Mouse (Mus musculus) brown adipose tissue, adult 24 weeks (tissue): ENCODE measurements around the gene Cog2. TPM values are rescaled to one million over a fixed set of nuclear protein-coding genes. Genes with fewer than 3 reads are reported as not detected.
A peak's percentile ranks its signal among the peaks of the same experiment; 100 is the strongest.

Source experiments
- H3K27ac ChIP-seq: fragments of 200-500 bp; replicated peaks from 2 replicates; pipeline ENCODE4 v1.5.1; 2012; ENCODE audit warnings: low read depth, mild to moderate bottlenecking, low read length
- H3K4me1 ChIP-seq: fragments of 200-500 bp; 2 replicates; pipeline ENCODE4 v1.6.1; 2012; ENCODE audit warnings: low read length, mixed read lengths; ENCODE audit not compliant: control insufficient read depth, insufficient read depth, insufficient read length
- H3K4me3 ChIP-seq: fragments of 200-500 bp; 2 replicates; pipeline ENCODE4 v1.5.1; 2012; ENCODE audit warnings: low read depth, mild to moderate bottlenecking, low read length, moderate library complexity; ENCODE audit not compliant: insufficient read depth
- polyA plus RNA-seq: library from polyadenylated mRNA; stranded (reverse); fragments of >200 nt; gene quantifications from 2 replicates; pipeline ENCODE4 v1.2.4, GENCODE M21; 2012; ENCODE audit not compliant: missing spikeins, insufficient read depth, insufficient read length

The Cog2 gene
- polyA plus RNA-seq, 1 experiment: 17.2 TPM

- Histone ChIP-seq H3K4me1 (no peaks in the 10 kb centered on the region), H3K4me3 (no peak overlapping the region), H3K27ac (no peak overlapping the region)
Observed at GRCm38 (mm10) chr8:124499236-124499937, 21.2 kb upstream of the Cog2 start.

GRCm38 (mm10) chr8:124499938-124500239, 20.7 kb upstream of the Cog2 start:
- no peak overlapping the region for H3K27ac ChIP-seq
- no peak overlapping the region for H3K4me3 ChIP-seq
- H3K4me1 ChIP-seq: no peaks in the 10 kb centered on the region

- no peak overlapping the region for H3K4me3 ChIP-seq
- no peaks in the 10 kb centered on the region for H3K4me1 ChIP-seq
- no peak overlapping the region for H3K27ac ChIP-seq
Observed at GRCm38 (mm10) chr8:124505626-124506025, 14.9 kb upstream of the Cog2 start.

- Histone ChIP-seq H3K4me3 (no peak overlapping the region), H3K27ac (no peak overlapping the region), H3K4me1 (no peaks in the 10 kb centered on the region)
Observed at GRCm38 (mm10) chr8:124507572-124508320, 12.8 kb upstream of the Cog2 start.

- no peak overlapping the region for H3K27ac ChIP-seq
- H3K4me1 ChIP-seq: no peaks in the 10 kb centered on the region
- H3K4me3 ChIP-seq: no peak overlapping the region
Observed at GRCm38 (mm10) chr8:124508321-124508695, 12.3 kb upstream of the Cog2 start.

- no peak overlapping the region for H3K27ac ChIP-seq
- no peak overlapping the region for H3K4me3 ChIP-seq
- no peaks in the 10 kb centered on the region for H3K4me1 ChIP-seq
Observed at GRCm38 (mm10) chr8:124509156-124509555, 11.4 kb upstream of the Cog2 start.

- Histone ChIP-seq H3K4me1 (no peaks in the 10 kb centered on the region), H3K27ac (no peak overlapping the region), H3K4me3 (no peak overlapping the region)
Observed at GRCm38 (mm10) chr8:124516039-124516438, 4.5 kb upstream of the Cog2 start.

- no peak overlapping the region for H3K27ac ChIP-seq
- H3K4me1 ChIP-seq: no peaks in the 10 kb centered on the region; the same call in 1 of the 2 replicates
- H3K4me3 ChIP-seq: no peak overlapping the region
Observed at GRCm38 (mm10) chr8:124516525-124516924, 4.0 kb upstream of the Cog2 start.

- H3K4me3 ChIP-seq: no peak overlapping the region
- peaks cover 3% of the 10 kb centered on the region for H3K4me1 ChIP-seq
- H3K27ac ChIP-seq: no peak overlapping the region
Observed at GRCm38 (mm10) chr8:124517142-124517541, 3.4 kb upstream of the Cog2 start.

- peaks cover 12% of the 10 kb centered on the region for H3K4me1 ChIP-seq
- no peak overlapping the region for H3K27ac ChIP-seq
- peak overlapping the region; percentile 87 for H3K4me3 ChIP-seq
Observed at GRCm38 (mm10) chr8:124521946-124522345, 1.4 kb downstream of the Cog2 start.

- no peak overlapping the region for H3K27ac ChIP-seq
- H3K4me1 ChIP-seq: peaks cover 12% of the 10 kb centered on the region
- no peak overlapping the region for H3K4me3 ChIP-seq
Observed at GRCm38 (mm10) chr8:124526261-124526660, 5.7 kb downstream of the Cog2 start.

GRCm38 (mm10) chr8:124530076-124530475, 9.5 kb downstream of the Cog2 start:
- Histone ChIP-seq H3K27ac (no peak overlapping the region), H3K4me1 (no peaks in the 10 kb centered on the region), H3K4me3 (no peak overlapping the region)

GRCm38 (mm10) chr8:124530556-124530955, 10.0 kb downstream of the Cog2 start:
- H3K4me1 ChIP-seq: no peaks in the 10 kb centered on the region
- no peak overlapping the region for H3K4me3 ChIP-seq
- no peak overlapping the region for H3K27ac ChIP-seq

- no peak overlapping the region for H3K27ac ChIP-seq
- H3K4me3 ChIP-seq: no peak overlapping the region
- no peaks in the 10 kb centered on the region for H3K4me1 ChIP-seq
Observed at GRCm38 (mm10) chr8:124530996-124531395, 10.4 kb downstream of the Cog2 start.

- no peaks in the 10 kb centered on the region for H3K4me1 ChIP-seq
- H3K4me3 ChIP-seq: no peak overlapping the region
- H3K27ac ChIP-seq: no peak overlapping the region
Observed at GRCm38 (mm10) chr8:124532626-124533025, 12.1 kb downstream of the Cog2 start.

GRCm38 (mm10) chr8:124535451-124535850, 14.9 kb downstream of the Cog2 start:
- Histone ChIP-seq H3K27ac (no peak overlapping the region), H3K4me1 (no peaks in the 10 kb centered on the region), H3K4me3 (no peak overlapping the region)
